Mouse (Mus musculus) Muller cell, postnatal 12 days (primary cell): ENCODE results near the gene Rnf126.

Source experiments
- DNase-seq: peaks from one replicate; pipeline ENCODE4 v3.0.0-alpha.2; 2015; ENCODE audit errors: inconsistent ontology term

Gene Rnf126

DNA sequence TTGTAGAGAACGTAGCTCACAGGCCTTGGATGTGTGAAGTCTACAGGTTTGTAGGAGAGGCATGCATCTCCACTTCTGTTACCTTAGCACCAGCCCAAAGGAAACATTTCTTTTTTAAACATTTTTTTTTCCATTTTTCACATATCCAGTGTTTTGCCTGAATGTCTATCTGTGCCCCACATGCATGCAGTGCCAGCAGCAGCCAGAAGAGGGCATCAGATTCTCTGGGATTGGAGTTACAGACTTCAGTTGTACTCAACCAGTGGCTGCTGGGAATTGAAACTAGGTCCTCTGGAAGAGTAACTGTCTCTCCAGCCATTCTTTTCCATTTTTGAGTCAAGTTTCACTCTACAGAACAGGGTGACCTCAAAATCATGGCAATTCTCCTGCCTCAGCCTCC, 34.3 kb downstream of the Rnf126 start:
- no peak for DNase-seq

DNA sequence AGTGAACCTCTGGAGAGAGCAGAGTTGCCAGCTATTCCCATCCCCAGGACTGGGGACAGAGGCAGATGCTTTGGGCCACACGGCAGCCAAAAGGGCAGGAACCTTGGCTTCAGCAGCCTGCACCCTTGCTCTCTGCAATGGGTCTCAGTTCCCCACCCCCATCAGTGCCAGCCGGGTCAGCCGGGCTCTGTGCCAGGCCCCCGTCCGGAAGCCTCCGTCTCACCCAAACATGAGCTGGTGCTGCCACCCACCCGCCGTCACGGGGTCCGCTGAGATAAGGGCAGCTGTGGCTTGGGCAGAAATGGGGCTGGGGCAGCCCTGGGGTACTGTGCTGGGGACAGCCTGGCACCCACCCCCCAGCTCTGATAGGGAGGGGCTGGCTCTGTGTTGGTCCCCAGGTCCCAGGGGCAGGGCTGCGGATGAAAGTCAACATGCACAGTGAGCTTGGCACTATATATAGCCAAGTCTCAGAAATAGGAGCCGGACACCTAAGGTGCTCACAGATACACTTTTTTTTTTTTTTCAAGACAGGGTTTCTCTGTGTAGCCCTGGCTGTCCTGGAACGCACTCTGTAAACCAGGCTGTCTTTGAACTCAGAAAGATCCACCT, 37.3 kb downstream of the Rnf126 start:
- DNase-seq: no peak

GRCm38 (mm10) chr10:79728323-79729249, 38.2 kb downstream of the Rnf126 start:
- DNase-seq: no peak

DNA sequence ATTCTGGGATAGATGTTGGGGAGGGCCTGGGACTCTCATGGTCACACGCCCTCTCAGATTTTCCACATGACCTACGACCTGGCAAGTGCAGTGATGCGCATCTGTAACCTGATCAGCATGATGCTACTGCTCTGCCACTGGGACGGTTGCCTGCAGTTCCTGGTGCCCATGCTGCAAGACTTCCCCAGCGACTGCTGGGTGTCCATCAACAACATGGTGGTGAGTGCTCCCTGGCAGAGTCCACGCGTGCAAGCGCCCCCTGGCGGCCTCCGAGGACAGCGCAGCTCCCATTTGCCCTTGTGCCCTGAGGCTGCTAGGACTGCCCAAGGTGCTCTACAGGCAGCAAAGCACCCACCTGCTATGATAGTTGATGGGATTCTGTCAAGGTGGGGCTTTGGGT, 40.7 kb downstream of the Rnf126 start:
- DNase-seq: no peak

DNA sequence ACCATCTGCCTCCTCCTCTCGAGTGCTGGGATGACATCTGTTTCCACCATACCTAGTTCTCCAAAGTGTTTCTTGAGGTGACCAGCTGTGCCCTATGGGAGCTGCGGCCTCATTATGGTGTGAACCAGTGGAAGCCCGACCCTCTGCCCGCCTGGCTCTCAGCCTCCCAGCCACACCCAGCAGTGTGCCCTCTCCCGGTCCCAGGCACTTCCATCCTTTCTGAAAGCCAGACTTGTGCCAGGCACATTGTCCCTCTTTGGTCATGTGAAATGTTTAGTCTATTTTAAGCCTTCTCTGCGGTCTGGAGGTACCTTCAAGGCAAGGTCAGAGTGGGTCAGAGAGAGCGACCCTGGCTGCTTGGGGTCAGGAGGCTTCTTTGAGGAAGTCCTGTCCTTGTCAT, 43.1 kb downstream of the Rnf126 start:
- DNase-seq: no peak

DNA sequence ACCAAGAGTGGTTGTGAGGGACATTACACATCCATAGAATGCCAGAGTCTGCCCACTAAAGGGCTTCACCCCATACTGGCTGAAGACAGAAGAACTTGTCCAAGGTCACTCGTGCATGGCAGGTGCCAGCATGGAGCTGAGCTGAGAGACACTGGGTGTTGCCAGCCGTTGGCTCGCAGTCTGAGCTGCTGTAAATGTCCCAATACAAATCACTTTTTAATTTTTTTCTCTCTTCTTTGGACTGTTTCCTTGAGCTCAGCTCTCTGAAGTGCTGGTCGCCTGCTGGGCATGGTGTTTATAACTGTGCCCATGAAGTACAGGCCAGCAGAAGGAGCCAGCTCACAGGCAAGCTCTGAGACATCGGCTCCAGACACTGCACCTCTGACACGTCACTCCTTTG, 43.7 kb downstream of the Rnf126 start:
- DNase-seq: no peak

DNA sequence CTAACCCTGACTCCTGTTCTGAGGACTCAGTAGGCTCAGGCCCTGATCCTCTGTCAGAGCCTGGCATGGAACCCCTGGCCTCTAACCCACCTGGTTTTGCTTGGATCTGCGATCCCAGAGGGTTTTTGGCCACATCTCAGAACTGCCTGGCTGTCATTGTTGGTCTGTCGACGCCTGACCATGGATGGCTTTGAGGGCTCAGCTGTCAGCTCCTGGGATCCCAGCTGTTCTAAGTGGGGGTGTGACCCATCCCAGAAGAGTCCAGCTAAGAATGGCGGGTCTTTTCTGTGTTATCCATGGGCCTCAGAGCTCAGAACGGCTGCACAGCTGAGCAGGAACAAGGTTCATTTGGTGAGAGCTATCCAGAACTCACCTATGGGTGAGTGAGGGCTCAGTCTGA, 45.7 kb downstream of the Rnf126 start:
- no peak for DNase-seq

DNA sequence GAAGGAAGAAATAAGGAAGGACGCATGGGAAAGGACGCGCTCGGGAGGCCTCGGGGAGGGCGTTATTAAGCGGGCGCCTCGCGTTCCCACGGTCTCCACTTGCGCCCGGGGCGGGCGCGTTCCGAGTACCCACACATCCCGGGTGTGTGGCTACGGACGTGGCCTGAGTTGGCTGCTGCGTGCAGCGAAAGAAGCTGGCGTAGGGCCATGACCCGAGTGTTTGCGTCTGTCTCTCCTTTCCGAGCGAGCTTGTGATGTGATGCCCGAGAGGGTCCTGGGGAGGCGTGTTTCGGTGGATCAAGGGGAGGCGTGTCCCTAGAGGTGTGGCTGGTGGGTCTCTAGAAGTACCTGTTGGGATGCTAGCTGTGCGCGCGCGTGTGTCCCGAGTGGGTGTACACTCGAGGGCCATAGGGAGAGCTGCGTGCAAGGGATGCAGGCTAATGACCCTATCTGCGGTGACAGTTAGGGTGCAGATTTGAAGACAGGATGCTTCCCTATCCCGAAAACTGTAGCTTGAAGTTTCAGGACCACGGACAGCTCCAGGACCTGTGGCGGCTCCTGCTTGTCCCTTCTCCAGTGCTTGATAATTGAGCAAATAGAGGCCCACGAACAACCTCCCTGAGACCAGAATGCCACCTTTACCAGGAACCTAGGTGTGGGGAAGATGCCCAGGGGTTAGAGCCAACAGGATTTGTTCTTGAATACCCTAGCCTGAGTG, 49.0 kb downstream of the Rnf126 start:
- DNase-seq: peak; percentile 75

DNA sequence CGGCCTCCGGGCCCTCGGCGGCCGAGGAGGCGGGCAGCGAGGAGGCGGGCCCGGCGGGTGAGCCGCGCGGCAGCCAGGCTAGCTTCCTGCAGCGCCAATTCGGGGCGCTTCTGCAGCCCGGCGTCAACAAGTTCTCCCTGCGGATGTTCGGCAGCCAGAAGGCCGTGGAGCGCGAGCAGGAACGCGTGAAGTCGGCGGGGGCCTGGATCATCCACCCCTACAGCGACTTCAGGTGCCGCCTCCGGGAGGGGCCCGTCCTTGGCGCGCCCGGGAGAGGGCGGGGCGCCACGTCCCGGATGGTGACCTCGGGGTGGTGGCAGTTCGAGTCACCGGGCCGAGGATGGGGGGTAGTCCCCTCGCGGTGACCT, 49.8 kb downstream of the Rnf126 start:
- DNase-seq: no peak

DNA sequence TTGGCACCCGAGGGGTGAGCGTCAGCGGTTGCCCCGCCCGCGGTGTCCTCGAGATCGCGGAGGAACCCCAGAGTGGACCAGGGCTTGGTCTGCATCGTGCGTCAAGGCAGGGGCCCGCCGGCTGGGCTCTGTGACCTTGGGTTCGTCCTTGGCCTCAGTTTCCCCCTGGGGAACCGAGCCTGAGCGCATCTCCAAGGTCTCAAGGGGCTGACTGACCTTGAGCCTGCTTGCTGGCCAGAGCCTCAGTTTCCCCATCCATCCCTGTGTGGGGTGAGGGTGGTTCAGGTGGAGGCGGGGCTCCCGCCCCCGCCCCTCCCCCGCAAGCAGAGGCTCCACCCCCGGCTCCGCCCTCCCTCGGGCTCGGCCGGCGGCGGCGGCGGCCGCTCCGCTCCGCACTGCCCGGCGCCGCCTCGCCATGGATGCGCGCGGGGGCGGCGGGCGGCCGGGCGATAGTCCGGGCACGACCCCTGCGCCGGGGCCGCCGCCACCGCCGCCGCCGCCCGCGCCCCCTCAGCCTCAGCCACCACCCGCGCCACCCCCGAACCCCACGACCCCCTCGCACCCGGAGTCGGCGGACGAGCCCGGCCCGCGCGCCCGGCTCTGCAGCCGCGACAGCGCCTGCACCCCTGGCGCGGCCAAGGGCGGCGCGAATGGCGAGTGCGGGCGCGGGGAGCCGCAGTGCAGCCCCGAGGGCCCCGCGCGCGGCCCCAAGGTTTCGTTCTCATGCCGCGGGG, 50.3 kb downstream of the Rnf126 start, which contains the start of gene Hcn2:
Gene Hcn2, plus strand, starts transcription at position 381 of the 734 bp plus-strand sequence.
- DNase-seq: no peak

DNA sequence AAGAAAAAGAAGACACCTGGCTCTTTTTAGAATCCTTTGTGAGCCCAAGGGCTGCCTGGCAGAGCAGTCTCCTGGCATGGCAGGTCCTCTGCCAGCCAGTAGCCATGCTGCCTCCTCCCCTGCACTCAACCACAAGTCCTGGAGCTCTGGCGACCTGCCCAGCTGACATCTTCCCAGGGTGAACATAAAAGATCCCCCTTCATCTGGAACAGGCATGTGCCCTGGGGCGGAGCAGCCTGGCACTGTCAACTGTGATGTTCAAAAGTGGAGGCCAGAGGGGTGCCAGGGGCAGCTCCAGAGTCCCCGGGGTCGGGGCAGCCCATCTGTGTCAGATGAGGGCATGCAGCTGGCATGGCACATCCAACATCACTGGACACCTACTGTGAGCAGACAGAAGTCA, 51.8 kb downstream of the Rnf126 start:
- peak; percentile 76 for DNase-seq

DNA sequence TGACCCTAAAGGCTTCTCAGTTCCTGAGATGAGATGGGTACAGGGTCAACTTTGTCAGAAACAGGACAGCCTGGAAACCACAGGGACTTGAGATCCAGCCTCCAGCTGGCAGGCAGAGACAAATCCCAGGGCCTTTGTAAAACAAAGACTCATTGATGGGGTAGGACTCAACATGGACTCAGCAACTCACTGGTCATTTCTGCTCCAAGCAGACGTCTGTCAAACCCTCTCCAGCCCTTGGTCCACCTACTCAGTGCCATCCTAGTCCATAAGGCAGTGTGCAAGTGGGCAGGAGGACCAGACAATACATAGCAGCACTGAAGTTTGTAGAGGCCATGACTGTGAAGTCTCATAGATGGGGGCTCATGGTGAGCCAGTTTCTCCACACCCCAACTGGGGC, 53.6 kb downstream of the Rnf126 start:
- DNase-seq: no peak

GRCm38 (mm10) chr10:79712499-79713126, 54.1 kb downstream of the Rnf126 start:
- no peak for DNase-seq

DNA sequence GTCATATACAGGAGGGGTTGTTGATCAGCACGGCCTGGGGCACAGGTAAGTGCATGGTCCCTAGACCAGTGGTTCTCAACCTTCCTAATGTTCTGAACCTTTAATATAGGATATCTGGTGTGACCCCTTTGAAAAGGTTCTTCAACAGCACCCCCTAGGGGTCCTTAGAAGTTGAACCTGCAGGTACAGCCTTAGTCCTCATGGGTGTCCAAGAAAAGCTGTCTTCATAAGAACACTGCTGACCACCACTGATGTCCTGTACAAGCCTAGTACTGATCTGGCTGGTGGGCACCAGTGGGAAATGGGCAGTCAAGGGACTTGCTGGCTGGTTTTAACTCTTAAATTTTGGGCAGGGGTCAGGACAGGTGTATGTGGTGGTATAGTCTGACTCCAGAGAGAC, 54.7 kb downstream of the Rnf126 start:
- DNase-seq: no peak

- no peak for DNase-seq
Observed at GRCm38 (mm10) chr10:79709307-79709706, 57.4 kb downstream of the Rnf126 start.

- no peak for DNase-seq
Observed at GRCm38 (mm10) chr10:79708668-79709067, 58.1 kb downstream of the Rnf126 start.
